Mouse (Mus musculus) lung, postnatal 10 days (tissue): ENCODE measurements at regions not wholly inside any gene's neighbourhood (a gene's known extent, or its start where the extent isn't known, plus 50 kb on each side); places are given as distances from the start of the nearest gene placed in this dataset.
A peak's percentile ranks its signal among the peaks of the same experiment; 100 is the strongest.

Experiments used
- DNase-seq: peaks from one replicate; pipeline ENCODE4 v3.0.0; 2021

DNA sequence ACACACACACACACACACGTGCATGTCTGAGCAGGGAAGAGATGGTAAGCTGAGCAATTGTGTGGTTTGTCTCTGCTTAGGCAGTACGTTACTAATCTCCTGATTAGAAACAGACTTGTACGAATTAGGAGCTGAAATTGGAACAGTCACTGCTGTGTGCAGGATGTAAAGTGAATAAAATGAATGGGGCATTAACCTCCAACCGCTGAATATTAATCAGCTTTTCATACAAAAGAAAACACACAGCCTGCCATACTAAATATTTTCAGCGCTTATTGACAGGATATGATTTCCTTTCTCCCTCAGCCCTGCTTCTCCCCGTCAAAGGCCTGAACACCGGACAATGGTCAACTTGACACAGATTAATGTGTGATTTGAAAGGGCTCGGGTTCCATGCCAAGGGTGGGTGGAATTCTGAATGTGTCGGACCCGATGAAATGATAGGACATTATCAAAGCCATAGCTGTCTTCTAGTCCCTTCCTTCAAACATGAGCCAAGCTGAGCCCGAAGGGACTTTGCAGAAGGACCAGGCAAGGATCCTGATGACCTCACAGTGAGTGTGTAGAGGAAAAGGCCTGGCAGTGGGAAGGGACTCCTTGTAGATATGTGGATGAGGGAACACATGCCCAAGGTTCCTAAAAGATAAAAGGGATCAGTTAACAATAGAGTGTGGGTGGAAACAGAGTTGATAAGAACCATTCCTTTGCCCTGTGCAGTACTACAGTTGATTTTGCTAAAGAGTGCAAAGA, 124.4 kb upstream of the Sox9 start:
- peak; percentile 17 for DNase-seq

DNA sequence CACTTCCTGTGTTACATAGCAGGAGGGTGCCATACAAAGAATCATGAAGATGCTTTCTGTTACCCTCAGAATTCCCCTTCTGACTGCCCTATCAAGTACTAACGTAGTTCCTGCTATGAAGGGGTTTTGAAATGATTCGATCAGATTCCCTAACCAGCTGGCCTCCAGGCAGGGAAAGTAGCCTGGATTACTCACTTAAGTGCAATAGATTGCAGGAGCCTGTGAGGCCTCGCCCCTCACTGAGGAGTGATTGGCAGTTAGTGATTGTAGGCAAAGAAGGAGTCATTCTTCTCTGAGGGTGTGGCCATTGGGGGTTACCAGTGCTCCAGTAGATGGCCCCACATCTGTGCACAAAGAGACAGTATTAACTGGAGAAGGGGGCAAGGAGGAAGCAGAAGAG, 122.1 kb upstream of the Sox9 start:
- no peak for DNase-seq

DNA sequence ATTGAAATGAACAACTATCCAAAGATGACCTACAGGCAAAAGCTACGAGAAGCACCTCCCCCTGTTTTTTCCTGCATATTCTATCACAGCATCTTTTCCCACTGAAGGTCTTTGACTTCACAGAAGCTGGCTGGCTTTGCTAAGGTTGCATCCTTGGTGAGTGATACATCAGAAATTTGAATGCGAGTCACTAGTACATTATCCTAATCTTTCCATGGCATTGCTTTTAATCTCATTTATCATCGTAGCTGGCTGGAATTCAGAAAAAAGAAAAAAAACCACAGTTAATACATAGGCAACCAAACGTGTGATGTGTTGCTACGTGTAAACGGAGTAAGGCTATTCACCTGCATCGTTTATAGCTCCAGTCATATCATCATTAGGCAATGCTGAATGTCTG, 120.6 kb upstream of the Sox9 start:
- DNase-seq, result no peak

DNA sequence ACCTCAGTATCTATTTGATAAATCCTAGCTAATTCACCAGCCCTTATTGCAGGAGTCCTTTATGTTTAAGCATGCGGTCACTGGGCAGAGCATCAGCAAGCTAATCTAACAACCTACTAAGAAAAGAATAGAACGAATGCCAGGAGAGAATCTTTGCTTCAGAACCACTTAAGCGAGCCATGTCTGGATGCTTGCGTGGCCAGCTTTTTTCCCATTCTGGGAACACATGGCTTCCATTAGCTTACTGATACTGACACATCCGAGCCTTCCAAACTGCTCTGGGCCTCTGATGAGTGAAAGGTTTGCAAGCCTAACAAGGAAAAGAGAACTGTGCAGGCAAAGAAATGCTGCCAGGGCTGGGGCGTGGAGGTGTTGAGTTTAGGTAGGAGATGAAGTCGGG, 114.7 kb upstream of the Sox9 start:
- no peak for DNase-seq

DNA sequence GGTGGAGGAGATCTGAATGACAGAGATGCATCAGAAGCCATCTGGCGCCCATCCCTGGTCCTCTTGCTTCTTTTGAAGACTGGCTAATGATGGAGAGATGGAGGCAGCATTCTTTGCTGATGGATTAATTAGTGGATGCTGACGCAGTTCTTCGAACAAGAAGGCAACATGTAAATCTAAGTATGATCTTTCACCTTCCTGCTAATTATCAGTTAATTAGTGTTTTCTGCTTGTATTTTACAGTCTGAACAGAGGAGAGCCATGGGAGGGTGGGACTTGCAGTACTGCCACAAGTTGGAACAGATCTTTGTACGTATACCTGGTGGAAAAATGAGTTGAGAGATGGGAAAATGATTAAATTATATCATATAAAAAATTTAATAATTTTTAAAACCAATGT, 109.9 kb upstream of the Sox9 start:
- DNase-seq, result no peak

DNA sequence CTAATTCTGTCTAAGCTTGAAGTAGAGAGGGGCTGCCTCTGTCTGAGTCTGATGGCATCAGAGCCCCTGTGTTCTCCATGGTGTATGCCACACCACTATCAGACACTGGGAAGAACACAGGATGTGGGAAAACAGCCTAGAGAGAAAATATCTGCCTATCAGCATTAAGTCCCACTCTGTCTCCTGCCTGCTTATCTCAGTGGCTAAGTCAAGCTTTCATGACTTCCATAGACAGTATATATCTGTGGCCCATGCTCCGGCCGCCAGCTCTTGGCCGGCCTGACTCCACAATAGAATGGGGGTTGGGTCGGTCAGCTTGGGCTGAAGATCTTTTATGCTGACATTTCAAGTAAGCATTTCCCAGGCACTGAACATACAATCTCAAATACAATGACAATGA, 92.0 kb upstream of the Sox9 start:
- no peak for DNase-seq

DNA sequence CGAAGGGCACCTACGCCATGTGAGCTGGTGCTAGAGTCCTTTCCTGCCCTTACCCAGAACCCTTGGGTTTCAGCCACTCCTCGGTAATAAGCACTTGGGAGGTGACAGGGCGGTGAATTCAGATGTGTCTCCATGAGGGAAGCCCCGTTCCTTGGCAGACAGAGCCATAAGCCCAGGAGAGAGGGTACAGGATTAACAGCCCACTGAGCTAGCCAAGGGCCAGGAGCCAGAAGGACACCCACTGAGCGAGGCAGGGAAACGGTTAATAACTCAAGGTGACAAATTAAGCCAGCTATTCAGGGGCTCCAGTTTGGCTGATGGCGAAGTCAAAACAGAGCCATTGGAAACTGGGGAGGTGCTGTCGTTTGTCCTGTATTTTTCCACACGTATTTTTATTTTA, 75.9 kb upstream of the Sox9 start:
- no peak for DNase-seq

DNA sequence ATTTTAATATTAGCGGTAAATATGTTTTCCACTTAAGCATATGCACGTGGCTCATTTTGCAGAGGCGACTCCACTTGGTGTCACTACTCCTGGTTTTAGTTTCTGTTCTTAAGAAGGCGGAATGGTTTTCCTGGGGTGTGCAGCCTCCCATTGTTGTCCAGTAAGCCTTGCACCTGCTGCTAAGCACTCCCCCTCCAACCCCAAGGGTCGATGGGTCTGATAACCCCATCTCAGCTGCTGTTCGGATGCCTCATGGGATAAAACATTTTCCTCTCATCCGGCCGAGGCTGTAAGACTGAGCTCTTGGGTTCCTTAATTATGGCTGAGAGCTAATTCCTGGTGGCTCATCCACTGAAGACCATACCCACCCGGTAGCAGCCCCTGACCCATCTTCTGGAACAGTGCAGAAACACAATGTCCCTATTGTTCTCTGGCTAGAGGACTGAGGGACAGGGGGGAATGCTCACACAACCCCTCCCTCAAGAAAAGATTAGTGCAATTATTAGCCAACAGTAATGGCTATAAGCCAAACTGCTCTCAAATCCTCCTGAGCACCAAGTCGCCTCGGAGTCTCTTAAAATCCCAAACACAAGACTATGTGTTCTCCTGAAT, 73.8 kb upstream of the Sox9 start:
- DNase-seq, result no peak

DNA sequence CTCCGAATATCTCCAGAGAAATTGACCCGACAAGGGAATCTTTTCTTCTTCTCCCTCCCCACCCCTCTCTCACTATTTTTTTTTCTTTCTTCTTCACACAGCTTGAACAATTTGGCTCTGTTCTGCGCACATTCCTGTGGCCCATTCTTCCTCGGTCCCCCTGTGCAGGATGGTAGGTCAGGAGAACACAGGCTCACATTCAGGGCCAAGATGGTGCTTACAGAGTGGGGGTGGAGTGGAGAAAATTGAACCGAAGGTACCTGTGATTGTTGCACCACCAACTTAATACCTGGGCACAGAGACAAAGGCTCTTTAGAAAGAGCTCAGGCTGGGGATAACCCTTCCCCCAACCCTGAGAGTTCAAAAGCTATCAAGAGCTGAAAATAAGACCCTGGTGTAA, 70.4 kb upstream of the Sox9 start:
- DNase-seq, result no peak

DNA sequence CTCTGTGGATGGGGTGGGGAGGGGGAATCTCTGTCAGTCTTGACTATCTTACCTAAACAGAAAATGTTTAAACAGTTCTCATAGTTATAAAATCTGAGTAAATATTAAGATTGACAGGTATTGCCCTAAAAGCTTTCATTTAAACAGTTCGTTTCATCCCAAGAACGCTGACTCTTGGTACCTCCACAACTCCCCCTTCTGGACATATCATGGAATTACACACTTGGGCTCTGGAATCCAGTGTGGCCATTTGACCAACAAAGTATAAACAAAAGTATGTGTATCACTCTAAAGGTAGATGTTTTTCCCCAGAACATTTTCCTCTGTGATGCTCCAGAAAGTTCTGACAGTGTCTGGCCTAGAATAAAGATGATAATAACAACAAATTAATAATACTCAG, 63.5 kb upstream of the Sox9 start:
- no peak for DNase-seq

DNA sequence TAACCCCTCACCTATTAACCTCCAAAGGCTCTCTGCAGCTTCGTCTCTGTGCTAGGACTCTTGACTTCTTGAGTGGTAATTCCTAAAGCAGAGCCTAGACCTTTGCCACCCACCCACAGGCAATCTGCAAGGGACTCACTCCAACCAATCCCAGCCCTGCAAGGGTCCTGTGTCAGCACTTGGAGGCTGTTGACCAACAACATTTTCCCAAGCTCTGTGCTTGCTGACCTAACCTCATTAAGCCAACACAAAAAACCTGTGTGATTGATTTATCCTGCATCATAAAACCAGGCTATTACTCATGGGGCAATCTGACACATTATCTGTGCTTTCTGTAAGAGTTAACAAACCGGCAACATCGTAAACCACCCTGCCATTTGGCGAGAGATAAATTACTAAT, 61.4 kb upstream of the Sox9 start:
- no peak for DNase-seq

DNA sequence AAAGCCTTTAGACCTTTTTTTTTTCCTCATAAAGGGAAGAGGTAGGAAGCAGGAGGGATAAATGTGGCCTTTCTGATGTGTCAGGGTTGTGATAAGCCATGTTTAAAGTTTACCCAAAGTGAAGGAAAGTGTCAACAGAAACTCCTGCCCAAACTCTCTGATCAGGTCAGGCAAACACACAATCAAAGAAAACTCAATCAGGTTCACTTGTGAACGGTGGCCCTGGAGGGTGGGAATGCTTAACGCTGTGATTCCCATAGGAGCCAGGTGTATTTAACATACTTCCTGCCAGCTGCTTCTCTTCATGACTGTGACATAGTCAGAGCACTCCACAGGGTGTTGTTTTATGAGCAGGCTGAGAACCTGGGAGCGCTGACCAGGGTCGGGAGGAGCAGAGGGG, 59.1 kb upstream of the Sox9 start:
- no peak for DNase-seq

DNA sequence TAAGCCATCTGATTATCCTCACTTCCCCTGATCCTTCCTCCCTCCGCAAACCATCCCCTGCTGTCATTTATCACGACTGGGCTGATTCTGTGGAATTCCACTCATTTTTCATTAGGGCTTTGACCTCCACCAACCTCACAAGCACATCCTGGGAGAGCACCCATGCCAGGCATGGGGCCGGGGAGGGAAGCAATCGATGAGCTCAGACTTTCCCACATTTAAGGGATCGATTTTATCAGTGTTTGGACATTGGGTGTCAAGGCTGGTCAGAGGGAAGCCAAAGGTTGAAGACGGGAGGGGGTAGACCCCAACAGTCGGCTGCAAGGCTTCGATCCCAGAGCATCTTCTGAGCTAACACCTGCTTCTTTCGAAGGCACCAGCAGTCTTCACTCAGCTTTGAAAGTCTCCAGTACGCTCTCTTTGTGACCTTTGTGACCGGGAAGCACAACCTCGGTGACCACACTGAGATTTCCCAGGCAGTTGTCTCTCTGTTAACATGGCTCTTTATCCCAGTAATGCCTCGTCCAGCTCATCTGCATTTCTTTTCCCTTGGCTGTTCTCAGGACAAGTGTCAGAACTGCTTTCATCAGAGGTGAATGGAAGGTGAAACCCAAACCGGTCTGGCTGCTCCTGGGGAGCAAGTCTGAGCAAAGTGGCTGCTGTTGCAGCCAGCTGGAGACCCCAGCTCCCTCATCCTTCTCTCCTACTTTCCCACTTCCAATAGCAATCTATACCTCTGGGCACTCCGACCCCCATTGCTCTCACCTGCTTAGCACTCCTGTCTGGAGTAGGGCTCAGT, 53.7 kb upstream of the Sox9 start:
- no peak for DNase-seq
